Mouse (Mus musculus): ENCODE results near the gene Hpn. TPM values are rescaled to one million over a fixed set of nuclear protein-coding genes. Genes with fewer than 3 reads are reported as not detected.

The Hpn gene
- total RNA-seq, 2 experiments from 2014 or later = 2.3 to 4.2 TPM

DNA sequence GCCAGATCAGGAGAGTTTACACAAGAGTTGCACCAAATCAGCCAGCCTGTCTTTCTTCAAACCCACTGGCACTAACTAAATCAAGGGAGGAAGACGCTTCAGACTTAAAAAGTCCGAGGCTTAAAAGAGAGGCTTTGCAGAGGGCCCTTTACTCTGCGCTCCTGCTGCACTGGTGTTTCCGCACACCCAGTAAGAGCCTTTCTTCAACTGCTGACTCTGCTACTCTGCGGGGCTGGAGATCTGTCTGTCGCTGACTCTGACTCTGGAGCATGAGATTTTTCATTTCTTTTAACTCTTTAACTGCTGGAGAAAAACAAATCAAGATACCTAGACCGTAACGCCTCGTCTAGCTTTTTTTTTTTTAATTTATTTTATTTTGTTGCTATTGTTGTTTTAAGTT is 30.9 kb downstream of the Hpn start:
- no peak for DNase-seq (ENCODE audit: extremely low spot score in 1 of 2, low spot score in 1 of 2)

DNA sequence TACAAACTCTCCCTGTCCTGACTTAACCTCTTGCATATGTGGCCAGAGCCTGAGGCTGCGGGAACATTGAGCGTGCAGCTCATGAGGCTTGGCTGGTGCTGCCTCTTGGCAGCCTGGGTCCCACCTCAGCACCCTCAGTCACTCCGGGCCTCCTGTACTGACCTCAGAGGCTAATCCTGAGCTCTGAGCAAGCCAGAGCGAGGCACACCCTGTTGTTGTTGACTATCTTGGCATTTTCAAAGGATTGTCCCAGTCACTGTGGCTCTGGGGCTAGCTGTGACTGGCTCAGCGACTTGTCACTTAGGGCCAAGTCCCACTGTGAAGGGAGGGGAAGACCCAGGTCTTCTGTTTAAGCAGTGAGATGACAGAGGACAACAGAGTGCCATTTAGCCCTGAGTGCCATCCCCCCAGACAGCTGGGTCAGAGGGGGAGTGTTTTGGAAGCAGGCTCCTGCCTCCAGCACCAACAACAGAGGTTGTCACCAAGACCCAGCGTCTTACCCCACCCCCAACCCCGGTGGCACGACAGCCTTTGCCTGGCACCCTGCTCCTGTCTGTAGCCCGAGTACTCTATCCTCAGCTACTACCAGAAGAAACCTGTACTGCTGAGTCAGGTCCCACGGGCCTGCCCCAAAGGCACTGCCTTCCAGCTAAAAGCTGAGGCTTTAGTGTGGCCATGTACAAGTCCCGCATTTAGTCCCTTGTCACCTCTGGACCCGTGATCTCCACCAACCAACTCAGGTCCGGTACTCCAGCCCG is 32.1 kb downstream of the Hpn start:
- no peak for DNase-seq (ENCODE audit: extremely low spot score in 1 of 2, low spot score in 1 of 2)

DNA sequence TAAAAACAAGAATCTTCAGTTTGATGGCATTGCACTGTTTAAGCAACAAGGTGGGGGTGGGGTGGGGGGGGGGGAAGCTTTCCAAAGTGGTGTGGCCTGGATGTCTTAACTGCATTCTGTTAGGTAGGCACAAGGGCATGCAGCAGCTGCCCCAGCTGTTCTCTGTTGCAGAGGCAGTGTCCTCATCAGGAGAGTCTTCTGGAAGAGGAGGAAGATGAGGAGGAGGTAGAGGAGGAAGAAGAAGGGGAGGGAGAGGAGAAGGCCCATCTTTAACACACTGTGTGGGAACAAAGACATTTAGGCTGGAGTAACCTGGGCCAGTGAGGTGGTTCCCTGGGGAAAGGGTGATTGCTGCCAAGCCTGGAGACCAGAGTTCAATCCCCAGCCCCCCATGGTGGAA is 33.0 kb downstream of the Hpn start:
- no peak for DNase-seq (ENCODE audit: extremely low spot score in 1 of 2, low spot score in 1 of 2)

DNA sequence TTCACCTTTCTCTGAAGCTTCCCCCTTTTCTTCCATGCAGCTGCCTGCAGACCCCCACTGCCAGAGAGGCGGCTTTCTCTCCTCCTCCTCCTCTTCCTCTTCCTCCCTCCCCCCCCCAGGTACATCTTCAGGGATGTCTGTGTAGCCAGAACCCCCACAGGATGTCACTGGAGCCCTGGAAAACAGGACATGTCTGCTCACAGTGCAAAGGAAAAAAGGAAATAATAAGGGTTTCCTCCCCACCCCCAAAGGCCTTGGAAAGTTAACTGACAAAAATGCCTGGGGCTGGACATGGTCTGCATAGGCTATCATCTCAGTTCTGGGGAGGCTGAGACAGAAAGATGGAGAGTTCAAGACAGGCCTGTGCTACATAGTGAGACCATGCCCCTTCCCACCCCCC is 34.0 kb downstream of the Hpn start:
- DNase-seq (ENCODE audit: extremely low spot score in 1 of 2, low spot score in 1 of 2) = no peak

DNA sequence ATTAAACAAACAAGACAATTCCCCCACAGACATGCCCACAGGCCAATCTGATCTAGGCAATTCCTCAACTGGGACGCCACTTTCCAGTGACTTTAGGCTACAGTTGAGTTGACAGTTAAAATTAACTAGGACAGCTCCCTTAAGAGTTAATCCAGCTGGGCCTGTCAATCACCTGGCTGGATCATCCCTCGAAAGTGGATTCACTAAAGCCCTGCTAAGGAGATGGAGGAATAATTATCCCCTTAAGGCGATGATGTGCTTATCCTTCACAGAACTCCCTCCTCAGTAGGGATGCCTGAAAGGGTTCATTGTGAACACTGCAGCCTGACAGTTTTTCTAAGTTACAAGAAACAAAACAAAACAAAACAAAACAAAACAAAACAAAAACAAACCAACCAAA is 34.5 kb downstream of the Hpn start:
- DNase-seq (ENCODE audit: extremely low spot score in 1 of 2, low spot score in 1 of 2) = no peak

DNA sequence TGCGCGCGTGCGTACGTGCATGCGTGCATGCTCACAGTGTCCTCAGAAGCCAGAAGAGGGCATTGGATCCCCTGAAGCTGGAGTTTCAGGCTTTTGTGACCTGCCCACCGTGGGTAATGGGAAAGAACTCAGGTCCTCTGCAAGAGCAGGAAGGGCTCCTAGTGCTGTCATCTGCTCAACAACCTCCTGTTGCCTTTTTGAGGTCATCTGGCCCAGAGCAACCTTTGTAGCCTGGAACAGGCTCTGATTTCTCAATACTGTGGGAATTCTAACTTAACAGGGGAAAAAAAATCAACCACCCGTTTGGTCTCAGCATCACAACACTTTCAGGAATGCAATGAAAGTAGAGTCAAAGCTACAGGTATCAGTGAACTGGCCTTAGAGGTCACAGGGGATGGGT is 35.4 kb downstream of the Hpn start:
- no peak for DNase-seq (ENCODE audit: extremely low spot score in 1 of 2, low spot score in 1 of 2)

DNA sequence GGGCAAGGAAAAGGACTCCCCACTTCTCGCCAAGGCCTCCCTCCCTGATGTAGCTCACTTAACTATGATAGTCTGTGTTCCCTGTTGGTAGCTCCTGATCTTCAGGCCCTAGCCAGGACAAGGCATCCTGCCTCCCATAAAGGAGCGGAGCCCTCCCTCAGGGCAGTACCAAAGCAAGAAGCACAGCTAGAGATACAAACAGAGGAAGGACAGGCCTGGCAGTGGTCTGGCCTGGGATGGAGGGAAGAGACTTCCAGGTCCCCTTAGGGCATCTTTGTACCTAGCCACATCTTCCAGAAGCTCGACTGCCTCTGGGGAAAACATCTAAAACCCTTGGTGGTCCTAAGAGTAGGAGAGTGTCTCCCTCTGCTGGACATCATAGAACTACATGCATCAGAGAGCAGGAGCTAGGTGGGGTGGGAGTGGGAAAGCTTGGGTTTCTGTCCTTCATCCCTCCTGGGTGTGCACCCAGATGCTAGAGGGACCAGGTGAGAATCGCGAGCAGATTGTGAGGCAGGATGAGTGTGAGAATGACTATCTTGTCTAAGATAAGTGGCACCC is 37.1 kb downstream of the Hpn start:
- peak in 1 of 2 experiments; percentile 42 for DNase-seq (ENCODE audit: extremely low spot score in 1 of 2, low spot score in 1 of 2)

DNA sequence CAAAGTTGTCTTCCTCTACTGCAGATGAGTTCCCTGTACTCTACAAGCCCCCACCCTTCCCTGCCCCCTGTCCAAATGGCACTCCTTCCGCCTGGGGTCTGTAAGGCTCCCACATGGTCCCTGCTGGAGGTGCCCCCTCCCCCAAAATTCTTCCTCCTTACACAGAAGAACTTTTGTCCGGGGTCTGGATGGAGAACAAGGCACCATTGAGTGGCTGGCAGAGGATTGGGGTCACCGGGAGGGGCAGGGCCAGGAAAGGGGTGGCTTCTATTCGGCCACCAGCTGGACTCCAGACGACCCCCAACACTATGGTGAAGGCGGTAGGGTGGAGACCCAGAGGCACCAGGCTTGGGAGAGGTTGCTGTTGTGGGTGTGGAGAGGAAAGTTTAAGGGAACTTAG is 37.6 kb downstream of the Hpn start:
- DNase-seq (ENCODE audit: extremely low spot score in 1 of 2, low spot score in 1 of 2) = no peak

DNA sequence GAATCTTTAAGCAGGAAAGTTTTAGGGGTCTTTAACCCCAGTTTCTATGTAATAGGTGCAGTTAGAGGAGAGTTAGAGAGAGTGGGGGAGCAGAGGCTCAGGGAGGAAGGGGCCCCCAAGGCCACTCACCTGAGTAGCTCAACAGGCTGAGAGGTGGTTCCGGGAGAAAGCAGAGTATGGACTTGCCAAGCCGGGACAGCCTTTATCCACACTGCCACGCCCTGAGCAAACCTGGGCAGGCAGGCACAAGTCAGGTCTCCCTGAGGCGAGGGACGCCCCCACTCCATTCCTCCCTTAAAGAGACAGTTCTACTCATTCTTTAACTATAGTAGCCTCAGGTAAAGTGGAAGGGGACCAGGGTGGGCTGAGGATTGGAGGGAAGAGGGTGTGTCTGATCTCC is 38.6 kb downstream of the Hpn start, which contains the start of gene Fxyd3:
Gene Fxyd3, minus strand, starts transcription at position 213 of the 400 bp plus-strand sequence.
- DNase-seq (ENCODE audit: extremely low spot score in 1 of 2, low spot score in 1 of 2) = no peak

DNA sequence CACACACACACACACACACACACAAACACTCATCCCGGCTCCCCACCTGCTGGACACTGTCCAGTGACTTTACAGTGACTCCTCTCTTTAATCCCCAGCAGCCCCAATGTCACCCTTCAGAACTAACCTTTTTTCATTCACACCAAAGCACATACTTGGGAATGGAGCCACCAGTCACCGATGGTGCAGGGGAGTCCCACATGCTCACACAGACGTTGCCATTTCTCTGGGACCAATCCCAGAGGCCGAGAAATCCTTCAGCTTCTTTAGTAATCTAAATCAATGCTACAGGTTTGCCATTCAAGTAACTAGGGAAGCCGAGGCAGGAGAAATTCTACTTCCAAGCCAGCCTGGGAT is 40.4 kb downstream of the Hpn start:
- no peak for DNase-seq (ENCODE audit: extremely low spot score in 1 of 2, low spot score in 1 of 2)

DNA sequence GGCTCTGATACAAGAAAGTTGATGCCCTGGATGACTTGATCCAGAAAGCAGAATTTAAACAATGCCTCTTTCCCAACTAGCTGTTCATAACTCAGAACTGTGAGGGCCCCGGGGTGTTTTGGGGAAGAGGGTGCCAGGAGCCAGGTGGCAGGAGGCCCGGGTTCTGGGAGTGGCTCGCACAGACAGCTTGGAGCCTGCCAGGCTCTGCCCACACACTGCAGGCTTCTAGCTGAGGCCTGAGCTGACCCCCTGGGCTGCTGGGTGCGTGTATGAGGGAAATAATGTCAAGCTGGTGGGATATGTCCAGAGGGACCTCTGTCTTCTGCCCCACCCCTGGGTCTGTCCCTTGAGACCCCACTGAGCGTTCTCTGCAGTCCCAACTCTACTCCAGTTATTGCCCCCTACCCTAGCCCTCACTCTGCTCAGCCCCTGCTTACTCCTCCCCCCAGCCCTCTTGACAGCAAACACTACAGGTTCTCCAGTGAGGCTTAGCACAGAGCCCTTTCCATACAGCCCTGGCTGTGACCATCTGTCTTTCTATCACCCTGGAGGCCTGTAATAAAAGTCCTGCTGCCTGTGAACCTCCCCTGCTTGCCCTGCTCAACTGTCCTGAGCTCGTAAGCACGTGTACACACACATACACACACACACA is 40.9 kb downstream of the Hpn start:
- DNase-seq (ENCODE audit: extremely low spot score in 1 of 2, low spot score in 1 of 2) = no peak

DNA sequence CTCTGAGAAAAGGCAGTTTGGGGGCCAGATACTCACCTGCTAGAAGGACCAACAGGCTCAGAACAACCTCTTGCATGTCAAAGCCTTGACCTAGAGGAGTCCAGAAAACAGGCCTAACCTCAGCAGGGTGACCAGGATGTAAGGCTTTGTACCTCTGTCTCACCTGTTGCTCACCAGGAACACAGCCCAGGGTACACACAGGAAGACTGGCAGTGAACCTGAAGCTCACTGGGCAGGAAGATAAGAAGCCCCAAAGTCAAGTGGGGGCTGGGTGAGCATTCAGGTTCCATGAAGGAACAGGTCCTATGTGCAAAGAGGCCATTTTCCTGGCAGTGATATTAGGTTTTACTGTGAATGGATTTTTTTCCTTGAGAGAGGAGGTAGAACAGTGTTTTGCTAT is 41.5 kb downstream of the Hpn start:
- DNase-seq (ENCODE audit: extremely low spot score in 1 of 2, low spot score in 1 of 2) = no peak

DNA sequence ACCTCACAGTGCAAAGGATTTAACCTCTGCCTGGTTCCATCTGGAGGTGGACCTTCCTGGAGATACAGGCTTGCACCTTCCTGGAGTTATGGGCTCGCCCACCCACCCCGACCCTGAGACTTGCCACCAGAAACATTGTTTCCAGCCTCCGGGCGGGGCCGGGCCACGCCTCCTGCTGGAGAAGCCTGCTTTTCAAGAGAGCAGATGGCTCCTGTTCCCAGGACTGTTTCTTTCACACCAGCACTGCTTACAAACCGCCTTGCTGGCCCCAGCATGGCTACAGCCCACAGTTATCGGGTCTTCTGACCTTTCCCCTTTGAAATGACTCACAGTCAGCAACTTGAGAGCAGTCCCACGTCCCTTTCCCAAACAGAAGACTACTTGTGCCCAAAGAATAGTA is 42.8 kb downstream of the Hpn start:
- DNase-seq (ENCODE audit: extremely low spot score in 1 of 2, low spot score in 1 of 2) = no peak

DNA sequence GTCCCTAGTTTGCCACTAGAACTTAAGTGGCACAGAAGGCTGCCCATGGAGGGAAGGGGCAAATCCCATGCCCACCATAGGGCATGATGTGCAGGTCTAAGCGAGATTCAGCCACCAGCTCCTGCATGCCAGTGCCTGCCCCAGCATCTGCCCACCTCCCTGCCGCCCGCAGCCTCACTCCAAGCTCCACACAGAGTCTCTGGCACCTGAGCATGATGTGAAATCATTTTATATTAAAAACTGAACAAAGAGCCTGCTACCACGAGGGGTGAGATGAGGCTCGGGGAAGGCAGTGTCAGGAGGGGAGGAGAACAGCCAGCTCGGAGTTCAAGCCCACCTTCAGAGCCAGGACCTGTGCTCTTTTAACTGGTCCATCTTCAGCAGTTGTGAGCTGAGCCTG is 44.8 kb downstream of the Hpn start:
- DNase-seq (ENCODE audit: extremely low spot score in 1 of 2, low spot score in 1 of 2) = no peak

DNA sequence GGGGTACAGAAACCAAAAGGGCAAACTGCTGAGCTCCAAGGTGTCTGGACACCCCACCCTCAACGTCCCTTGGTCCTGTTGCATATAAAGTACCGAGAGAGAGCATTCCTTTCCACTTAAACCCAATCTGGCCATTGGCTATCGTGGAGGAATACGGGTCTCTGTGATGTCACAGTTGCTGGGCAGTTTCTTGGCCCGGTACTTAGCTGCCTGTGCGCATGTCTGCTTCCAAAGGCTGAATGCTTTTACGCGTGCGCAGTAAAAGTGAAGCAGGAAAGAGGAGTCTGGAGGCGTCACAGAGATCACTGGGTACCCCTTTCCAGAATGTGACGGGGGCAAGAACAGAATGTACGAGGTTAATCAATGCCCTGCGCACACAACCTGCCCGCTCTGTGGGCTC is 45.6 kb downstream of the Hpn start:
- no peak for DNase-seq (ENCODE audit: extremely low spot score in 1 of 2, low spot score in 1 of 2)

DNA sequence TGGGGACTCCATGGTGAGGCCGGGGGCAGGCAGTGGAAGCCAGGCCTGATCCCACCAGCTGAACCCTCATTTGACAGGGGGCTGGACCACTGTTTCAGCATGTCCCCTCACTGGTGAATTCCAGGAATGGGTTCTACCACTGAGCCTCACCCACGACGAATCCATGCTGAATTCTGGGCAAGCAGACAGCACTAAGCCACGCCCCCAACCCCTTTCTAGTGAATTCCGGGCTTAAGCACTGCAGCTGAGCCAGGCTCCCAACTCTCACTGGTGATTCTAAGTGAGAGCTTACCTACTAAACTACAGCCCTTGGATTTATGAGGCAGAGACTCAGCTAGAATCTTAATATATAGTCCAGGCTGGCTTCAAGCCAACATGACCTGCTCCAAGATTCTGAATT is 47.3 kb downstream of the Hpn start:
- peak in 1 of 2 experiments; percentile 51 for DNase-seq (ENCODE audit: extremely low spot score in 1 of 2, low spot score in 1 of 2)

DNA sequence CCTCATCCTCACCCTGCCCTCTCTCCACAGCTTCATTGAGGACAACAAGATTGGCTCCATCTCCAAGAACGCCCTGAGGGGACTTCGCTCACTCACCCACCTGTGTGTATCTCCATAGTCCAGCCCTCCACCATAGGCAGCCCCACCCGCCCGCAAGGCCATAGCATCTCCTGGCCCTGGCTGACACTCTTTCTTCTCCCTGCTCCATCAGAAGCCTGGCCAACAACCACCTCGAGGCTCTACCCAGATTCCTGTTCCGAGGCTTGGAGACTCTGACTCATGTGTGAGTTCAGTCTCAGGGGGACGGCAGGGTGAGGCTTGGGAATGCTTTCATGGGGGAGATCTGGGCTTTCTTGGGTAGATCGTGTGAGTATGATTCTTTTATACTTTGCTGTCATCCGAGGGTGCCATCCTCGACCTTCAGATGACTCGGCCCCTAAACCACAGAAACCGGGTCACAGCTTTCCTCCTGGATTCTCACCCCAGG is 52.0 kb downstream of the Hpn start:
- no peak for DNase-seq (ENCODE audit: extremely low spot score in 1 of 2, low spot score in 1 of 2)

DNA sequence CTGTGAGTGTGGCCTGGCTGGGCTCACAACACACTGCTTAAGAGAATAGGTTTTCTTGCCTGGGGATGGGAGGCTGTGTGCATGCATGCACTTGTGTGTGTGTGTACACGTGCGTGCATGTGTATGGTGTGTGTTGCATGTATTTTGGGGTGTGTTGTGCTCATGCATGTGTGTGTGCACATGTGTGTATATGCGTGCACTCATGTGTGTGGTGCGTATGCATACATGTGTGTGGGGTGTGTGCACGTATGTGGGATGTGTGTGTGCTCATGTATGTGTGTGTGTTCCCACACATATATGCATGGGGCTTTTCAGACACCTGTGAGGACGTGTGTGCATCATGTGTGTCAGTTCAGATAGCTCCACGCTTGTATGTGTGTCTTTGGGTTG is 54.5 kb downstream of the Hpn start:
- DNase-seq (ENCODE audit: extremely low spot score in 1 of 2, low spot score in 1 of 2) = no peak

DNA sequence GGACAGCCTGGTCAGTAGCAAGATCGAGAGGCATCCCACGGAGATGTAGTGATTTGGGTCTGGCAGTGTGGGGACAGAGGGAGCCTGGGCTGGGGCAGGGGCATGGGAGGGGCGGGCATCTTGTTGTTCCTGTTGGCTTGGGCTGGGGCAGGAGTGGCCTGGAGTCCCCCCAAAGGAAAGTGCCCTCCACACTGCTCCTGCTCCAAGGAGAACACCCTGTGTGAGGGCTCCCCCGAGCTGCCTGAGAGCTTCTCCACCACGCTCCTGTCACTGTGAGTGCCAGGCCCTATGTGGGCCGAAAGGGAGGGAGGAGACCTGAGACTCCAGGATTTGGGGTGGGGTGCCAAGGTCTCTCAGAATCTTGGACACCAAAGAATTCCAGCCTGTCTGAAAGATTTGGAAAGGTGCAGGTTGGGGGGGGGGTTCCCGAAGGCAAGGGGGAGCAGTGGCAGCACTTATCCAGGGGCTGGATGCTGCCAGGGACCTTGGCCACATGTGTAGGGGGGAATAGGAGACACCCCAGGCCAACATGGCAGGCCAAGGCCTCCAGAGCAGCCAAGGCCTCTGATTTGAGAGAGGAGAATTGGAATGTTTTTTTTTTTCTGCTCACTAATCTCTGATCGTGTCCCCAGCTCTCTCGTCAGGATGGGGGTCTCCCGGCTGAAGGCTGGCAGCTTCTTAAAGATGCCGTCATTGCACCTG is 55.0 kb downstream of the Hpn start:
- DNase-seq (ENCODE audit: extremely low spot score in 1 of 2, low spot score in 1 of 2) = no peak

DNA sequence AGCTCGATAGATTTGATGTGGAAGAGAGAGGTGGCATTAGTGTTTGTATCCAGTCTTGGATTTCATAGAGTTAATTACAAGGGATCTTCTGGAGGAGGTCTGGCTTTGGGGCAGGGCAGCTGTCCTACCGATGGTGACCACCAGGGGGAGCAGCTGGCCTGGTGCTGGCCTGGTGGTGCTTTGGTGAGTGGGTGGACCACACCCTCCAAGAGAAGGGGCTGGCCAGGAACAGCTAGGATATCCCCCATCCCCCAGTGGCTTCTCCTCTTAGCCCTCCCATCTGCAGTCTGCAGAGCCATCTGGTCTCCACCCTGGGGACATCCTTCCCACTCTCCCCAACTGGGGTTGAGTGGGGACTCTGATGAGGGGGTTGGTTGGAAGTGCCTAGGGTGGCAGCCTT is 56.0 kb downstream of the Hpn start, which contains the start of gene Lgi4:
Gene Lgi4, plus strand, starts transcription at position 235 of the 400 bp plus-strand sequence.
- peak; percentile 88 to 89 for DNase-seq (ENCODE audit: extremely low spot score in 1 of 2, low spot score in 1 of 2)

DNA sequence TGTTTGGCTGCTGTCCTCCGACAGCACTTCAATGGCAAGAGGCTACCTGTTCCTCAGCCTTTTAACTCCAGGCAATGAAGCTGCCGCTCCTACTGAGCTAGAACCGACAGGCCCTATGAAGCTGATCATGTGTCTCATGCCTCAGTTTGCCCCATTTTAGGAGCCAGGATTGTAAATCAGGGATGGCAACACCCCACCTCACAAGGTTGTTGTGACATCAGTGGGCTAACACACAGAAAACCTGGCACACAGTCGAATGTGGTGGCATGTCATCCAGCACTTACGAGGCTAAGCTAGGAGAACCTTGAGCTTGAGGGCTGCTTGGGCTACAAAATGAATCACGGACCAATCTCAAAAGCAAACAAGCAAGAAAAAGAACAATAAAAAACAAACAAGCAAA is 56.9 kb downstream of the Hpn start:
- no peak for DNase-seq (ENCODE audit: extremely low spot score in 1 of 2, low spot score in 1 of 2)

Measured in layer of hippocampus, postnatal 25 days (tissue).